Mouse (Mus musculus) embryo, embryonic 11.5 days (tissue): ENCODE data around the gene Nek2.

Source experiments
- DNase-seq: peaks from one replicate; pipeline ENCODE4 v3.0.0-alpha.2; 2012; ENCODE audit warnings: low read depth, low spot score

The Nek2 gene

GRCm38 (mm10) chr1:191858136-191858535 is 36.9 kb downstream of the Nek2 start:
- DNase-seq = no peak

DNA sequence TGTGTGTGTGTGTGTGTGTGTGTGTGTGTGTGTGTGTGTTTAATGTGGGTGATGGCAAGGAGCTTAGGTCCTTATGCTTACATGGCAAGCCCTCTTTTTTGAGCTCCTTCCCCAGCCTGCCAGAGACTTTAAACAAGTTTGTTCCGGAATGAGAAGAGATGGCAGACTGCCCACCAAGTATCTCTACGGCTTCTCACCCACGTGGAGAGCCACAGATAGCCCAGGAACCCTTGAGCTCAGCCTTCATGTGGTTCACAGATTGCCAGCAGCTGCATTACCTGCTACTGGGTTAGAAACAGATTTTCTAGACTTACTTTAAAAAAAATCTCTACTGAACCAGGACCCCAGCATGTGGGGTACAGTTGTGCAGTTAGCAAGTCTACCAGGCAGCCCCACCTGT is 38.6 kb downstream of the Nek2 start:
- DNase-seq = no peak

DNA sequence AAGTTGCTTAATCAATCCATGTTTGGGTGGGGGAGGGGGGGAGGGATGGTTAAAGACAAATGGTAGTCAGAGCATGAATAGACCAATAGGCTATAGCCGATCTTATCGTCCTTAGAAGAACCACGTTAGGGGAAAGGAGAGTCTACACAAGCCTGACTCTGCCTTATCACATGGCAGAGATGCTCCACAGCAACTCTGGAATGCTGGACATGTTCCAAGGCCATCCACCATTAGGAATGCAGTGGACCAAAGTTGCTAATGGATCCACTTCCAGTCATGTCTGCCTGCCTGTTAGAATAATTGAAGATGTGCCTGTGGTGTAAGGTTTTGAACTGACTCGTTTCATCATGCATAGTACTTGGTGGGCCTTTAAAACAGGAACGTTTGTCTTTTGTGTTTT is 40.0 kb downstream of the Nek2 start:
- DNase-seq = no peak

DNA sequence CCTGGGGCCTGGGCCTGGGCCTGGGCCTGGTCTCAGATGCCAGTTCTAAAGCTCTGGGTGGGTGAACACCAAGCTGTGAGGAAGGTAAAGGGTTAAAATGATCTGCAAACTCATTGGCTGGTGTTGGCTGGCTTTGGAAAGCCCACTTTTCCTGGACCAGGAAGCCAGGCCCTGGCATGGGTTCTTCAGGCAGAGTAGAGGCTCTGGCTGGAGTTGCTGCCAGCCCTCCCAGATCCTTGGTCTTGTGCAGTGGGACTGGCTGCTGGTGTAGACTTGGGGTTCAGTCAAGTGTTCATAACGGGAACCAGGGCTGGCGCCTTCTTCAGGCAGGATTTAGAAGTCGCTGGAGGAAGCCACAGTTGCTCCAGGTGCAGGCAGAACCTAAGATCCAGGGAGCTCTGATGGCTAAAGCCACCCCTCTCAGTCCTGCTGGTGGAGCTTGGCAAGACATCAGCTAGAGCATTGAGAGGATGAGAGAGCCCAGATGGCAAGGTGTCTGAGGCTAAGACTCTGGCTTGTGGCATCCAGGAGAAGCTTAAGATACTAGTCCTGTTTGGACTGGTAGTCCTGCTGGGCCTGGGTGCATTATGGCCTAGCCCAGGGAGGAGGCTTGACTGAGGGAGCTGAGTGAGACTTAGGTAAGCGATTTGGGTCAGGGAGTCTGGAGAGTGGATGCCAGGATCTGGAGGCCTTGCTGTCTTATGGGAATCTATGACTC is 42.7 kb downstream of the Nek2 start:
- no peak for DNase-seq

DNA sequence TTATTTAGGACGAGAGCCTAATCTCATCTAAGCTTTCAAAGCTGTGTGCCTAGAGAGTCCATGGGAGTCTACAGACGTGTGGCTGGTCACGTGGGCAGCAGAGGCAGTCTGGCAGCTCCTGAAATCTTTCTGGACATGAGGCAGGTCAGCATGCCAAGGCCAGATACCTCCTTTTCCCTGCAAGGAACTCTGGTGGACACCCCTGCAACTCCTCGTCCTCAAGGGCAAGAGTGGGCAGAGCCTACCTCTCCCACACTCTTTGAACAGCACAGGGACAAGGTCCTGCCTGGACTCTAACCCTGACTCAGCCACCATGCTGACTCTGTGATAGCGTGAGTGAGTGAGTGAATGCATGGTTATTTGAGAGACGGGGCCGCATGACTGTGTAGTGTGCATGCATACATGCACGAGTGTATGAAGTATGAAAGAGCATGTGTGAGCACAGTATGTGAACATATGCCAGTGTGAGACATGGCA is 43.3 kb downstream of the Nek2 start:
- DNase-seq = no peak

GRCm38 (mm10) chr1:191872076-191872710 is 50.9 kb downstream of the Nek2 start:
- DNase-seq = no peak

GRCm38 (mm10) chr1:191875006-191875405 is 53.8 kb downstream of the Nek2 start:
- no peak for DNase-seq

DNA sequence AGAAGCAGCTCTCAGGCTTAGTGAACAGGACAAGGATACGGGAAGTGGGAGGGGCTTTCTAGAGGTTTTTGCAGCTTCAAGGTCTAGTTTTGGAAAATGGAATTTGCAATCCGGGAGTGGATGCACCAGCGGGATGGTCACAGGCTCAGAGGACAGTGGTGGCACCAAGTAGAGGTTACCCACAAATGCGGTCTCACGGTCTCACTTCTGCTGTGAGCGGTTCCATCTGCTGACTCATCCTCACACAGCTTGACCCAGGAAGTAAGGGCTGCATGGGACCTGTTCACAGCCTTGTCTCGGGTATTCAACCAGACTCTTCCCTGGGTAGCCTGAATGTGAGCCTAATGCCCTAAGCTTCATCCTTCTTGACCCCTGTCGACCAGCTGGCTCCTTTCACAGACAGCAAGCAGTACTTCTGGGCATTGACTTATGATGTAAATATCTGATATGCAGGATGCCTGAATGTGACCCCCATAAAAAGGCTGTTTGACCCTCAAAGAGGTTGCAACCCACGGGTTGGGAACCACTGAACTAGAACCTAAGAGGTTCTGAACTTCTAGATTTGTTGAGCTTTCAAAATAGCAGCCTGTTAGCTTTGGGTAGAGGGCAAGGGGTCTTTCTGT is 54.5 kb downstream of the Nek2 start:
- no peak for DNase-seq

DNA sequence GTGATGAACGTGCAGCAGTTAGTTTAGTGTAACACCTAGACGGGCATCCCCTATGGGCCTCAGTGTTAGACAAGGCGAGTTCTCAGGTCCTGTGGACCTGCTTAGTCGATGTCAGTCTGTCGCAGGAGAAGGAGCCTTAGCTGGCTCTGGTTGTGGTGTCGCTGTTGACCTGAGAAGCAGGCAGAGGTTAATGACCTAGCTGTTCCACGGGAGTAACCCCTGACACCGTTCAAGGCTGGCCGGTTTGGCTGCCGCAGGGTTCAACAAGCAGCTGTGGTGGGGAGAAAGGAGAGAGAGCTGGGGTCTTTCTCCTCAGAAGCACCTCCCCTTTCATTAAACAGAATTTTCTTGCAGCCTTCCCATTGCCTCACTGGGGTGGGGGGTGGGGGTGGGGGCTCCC is 56.4 kb downstream of the Nek2 start:
- DNase-seq = no peak

DNA sequence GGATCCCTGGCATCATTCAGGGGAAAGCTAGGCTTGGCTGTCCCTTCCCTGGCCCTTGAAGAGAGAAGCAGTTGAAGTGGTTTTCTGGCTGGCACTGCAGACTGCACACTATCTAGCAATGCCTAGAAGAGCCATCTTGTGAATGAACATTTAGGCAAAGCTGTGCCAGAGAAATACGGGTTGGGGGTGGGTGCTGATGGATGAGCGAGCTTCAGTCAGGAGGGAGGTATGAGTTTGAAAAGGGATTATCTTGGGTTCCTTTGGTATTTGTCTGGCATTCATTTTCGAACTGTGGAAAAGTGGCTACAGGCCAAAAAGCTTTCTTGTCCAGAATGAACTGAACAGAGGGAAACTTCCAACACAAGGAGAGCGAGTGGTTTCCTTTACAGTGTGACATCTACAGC is 57.3 kb downstream of the Nek2 start:
- no peak for DNase-seq

DNA sequence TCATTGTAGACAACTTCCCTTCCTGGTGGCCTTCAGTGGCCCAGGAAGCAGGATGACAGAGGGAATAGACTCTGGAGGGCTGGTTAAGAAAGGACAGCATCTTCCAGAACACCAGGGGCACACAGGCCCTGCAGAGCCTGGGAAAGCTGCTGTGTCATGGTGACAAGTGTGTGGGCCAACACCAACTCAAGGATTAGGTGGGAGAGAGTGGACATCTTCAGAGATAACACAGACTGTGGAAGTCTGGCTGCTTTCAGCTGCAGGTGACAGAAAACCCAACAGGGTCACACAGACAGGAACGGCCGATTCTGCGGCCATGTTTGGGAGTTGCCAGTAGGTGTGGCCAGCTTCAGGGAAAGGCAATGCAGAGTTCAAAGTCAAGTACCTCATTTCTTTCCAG is 59.0 kb downstream of the Nek2 start:
- no peak for DNase-seq

DNA sequence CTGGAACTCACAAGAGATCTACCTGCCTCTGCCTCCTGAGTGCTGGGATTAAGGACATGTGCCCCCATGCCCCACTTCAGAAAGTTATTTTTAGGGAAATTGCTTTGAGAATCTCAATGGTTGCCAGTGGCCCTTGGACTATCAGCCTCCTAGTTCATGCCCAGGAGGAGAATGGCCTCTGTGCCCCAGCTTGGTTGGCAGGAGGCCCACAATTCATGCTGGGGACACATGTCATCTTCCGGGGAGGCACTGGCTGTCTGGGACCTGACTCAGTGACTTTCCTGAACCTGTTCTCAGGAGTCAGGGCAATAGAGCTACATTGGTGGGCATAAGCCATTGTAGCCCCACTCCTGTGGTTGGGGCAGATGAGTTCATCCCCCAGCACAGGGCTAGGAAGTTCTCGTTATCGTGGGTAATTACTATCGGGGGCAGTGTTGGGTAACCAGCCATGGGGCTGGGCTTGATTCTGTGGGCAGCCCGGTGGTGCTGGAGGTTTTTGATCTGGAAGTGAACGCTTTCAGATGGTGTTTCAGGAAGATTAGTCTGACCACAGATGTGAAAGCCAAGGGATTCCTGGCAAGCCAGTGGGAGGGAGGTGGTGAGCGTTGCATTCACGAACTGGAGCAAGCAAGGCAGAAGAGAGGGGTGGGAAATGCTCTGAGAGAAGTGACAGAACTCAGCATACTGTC is 59.8 kb downstream of the Nek2 start:
- no peak for DNase-seq

DNA sequence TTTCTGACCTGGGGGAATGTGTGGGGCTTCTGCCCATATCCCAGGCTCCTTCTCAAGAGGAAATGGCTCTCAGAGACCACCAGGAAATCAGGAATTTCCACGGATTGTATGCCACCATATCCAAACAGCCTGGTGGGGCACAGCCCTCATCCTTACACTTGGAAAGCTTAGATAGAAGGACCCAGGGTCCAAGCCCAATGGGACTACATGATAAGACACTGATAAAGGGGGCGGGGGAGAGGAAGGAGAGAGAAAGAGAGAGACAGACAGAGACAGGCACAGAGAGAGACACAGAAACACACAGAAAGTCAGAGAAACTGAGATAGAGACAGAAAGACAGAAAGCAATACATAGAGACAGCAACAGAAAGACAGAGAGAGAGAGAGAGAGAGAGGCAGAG is 60.4 kb downstream of the Nek2 start:
- no peak for DNase-seq
